Mouse (Mus musculus) limb, embryonic 11.5 days (tissue): ENCODE results near the gene Atp8b4. TPM values are rescaled to one million over a fixed set of nuclear protein-coding genes. Genes with fewer than 3 reads are reported as not detected.

Experiments
- ATAC-seq: fragments of 200-750 bp; cut with Nextera tagmentation; 2 replicates; pipeline ENCODE4 v1.8.0; 2017; ENCODE audit warnings: low read depth; ENCODE audit not compliant: insufficient number of reproducible peaks, low FRiP score, low TSS enrichment
- DNase-seq: peaks from one replicate; pipeline ENCODE4 v3.0.0-alpha.2; 2015; ENCODE audit warnings: low spot score
- H3K27ac ChIP-seq: fragments of 300-500 bp; sonication (generic); replicated peaks from 2 replicates; pipeline ENCODE4 v1.5.1; 2014; ENCODE audit warnings: low read depth, mild to moderate bottlenecking, low read length
- H3K27me3 ChIP-seq: fragments of 300-500 bp; sonication (generic); 2 replicates; pipeline ENCODE4 v1.6.1; 2014; ENCODE audit warnings: mild to moderate bottlenecking, low read length, mixed read lengths; ENCODE audit not compliant: control insufficient read depth, insufficient read depth
- H3K36me3 ChIP-seq: fragments of 300-500 bp; sonication (generic); 2 replicates; pipeline ENCODE4 v1.6.1; 2014; ENCODE audit warnings: mild to moderate bottlenecking, low read length, moderate library complexity, mixed read lengths; ENCODE audit not compliant: control insufficient read depth, insufficient read depth
- H3K4me1 ChIP-seq: fragments of 300-500 bp; sonication (generic); 2 replicates; pipeline ENCODE4 v1.6.1; 2014; ENCODE audit warnings: low read length, mixed read lengths; ENCODE audit not compliant: control insufficient read depth, insufficient read depth
- H3K4me2 ChIP-seq: fragments of 300-500 bp; sonication (generic); 2 replicates; pipeline ENCODE4 v1.6.1; 2014; ENCODE audit warnings: low read depth, mild to moderate bottlenecking, moderate library complexity; ENCODE audit not compliant: severe bottlenecking
- H3K4me3 ChIP-seq: fragments of 300-500 bp; sonication (generic); 2 replicates; pipeline ENCODE4 v1.5.1; 2014; ENCODE audit warnings: low read depth, low read length
- H3K9ac ChIP-seq: fragments of 300-500 bp; sonication (generic); 2 replicates; pipeline ENCODE4 v1.6.1; 2014; ENCODE audit warnings: mild to moderate bottlenecking, low read length
- H3K9me3 ChIP-seq: fragments of 300-500 bp; sonication (generic); 2 replicates; pipeline ENCODE4 v1.6.1; 2016; ENCODE audit warnings: low read length; ENCODE audit not compliant: control insufficient read depth
- WGBS: fragments of 180-500 bp; shearing (Covaris S2); extraction: QIAGEN DNeasy Blood & Tissue Kit; methylation state at CpG from one replicate; pipeline ENCODE4 v1.1.7; 2014; 5-methylcytosine and 5-hydroxymethylcytosine counted together
- polyA plus RNA-seq: library from polyadenylated mRNA; unstranded; fragments of >200 nt; fragmentation: Nextera tagmentation; extraction: Ambion mirVana; gene quantifications from 2 replicates; pipeline ENCODE4 v1.2.1, GENCODE M21; 2014

The Atp8b4 gene
- polyA plus RNA-seq, 1 experiment from 2014 or later = 0.07 TPM

DNA sequence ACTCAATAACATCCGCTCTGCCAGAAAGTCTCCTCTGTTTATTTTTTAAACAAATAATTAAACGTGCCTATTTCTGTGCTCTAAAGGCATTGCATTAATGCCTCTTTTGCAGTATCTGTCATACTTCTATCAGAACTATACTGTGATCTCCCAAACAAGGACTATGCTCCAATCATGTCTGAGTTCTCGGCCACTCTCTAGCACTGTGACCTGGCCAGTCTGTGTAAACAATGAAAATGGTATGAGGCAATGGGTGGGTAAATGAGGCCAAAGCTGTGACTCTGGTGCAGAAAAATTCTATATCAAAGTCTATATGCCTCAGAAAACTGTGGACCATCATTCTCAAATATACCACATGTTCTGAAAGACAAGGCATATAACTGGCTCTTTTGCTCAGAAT is 140.5 kb downstream of the Atp8b4 start:
- ATAC-seq = no peak
- no peaks in the 10 kb centered on the region for H3K9me3 ChIP-seq
- 85% methylated on average over 3 of the region's 3 CpGs for WGBS

DNA sequence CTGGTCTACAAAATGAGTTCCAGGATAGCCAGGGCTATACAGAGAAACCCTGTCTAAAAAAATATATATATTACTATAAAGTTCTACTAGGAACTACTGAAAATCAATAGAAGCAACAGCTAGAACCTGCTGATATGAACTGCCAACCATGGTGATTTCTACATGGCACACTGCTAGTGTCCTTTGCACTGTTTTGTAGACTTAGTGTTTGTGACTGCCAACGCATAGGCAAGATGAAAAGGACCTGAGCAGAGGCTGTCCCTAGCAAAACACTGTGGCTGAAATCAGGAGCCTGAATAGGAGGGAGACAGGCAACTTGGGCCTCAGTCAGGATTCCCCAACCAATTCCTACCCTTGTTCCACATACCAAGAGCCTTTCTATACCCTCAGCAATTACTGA is 141.2 kb downstream of the Atp8b4 start:
- Histone ChIP-seq H3K9me3 (no peaks in the 10 kb centered on the region), H3K27ac (no peak overlapping the region), H3K4me3 (no peak overlapping the region), H3K4me1 (no peaks in the 10 kb centered on the region), H3K4me2 (no peak overlapping the region), H3K36me3 (no peaks in the 10 kb centered on the region), H3K9ac (no peak overlapping the region), H3K27me3 (no peaks in the 10 kb centered on the region)
- DNase-seq (no peak), ATAC-seq (no peak)
- 88% methylated on average over 1 of the region's 1 CpGs for WGBS

More for the DNA sequence above, 140.5 kb downstream of the Atp8b4 start:
- no peaks in the 10 kb centered on the region for H3K27me3 ChIP-seq
- no peak overlapping the region for H3K27ac ChIP-seq
- H3K9ac ChIP-seq = no peak overlapping the region
- DNase-seq = no peak
- no peak overlapping the region for H3K4me2 ChIP-seq
- no peak overlapping the region for H3K4me3 ChIP-seq
- H3K36me3 ChIP-seq = no peaks in the 10 kb centered on the region
- H3K4me1 ChIP-seq = no peaks in the 10 kb centered on the region

GRCm38 (mm10) chr2:126358741-126359140 is 141.7 kb downstream of the Atp8b4 start:
- no peak overlapping the region for H3K4me2 ChIP-seq
- no peak for ATAC-seq
- 90% methylated on average over 5 of the region's 5 CpGs for WGBS
- no peak for DNase-seq
- H3K9me3 ChIP-seq = no peaks in the 10 kb centered on the region
- no peak overlapping the region for H3K9ac ChIP-seq
- H3K27ac ChIP-seq = no peak overlapping the region
- no peaks in the 10 kb centered on the region for H3K4me1 ChIP-seq
- H3K4me3 ChIP-seq = no peak overlapping the region
- H3K36me3 ChIP-seq = no peaks in the 10 kb centered on the region
- H3K27me3 ChIP-seq = no peaks in the 10 kb centered on the region

DNA sequence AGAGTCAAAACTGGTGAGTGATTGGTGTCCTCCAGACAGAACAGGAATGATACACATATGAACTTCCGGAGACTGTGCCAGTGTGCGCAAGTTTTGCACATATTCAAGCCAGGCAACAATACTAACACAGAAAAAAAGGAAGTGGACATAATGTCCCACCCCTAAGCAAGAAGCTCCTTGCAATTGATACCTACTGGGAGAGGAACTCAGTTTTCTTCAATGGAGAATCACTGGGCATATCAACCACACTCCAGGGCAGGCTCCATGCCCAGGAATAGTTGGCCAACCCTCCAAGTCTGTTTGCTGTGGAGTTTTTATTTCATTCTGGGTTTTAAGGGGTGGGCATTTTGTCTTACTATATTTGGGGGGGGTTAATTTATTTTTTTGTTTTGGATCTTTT is 145.2 kb downstream of the Atp8b4 start:
- Histone ChIP-seq H3K9me3 (no peaks in the 10 kb centered on the region), H3K36me3 (no peaks in the 10 kb centered on the region), H3K27ac (no peak overlapping the region), H3K4me1 (no peaks in the 10 kb centered on the region), H3K4me3 (no peak overlapping the region), H3K4me2 (no peak overlapping the region), H3K27me3 (no peaks in the 10 kb centered on the region), H3K9ac (no peak overlapping the region)
- 98% methylated on average over 2 of the region's 2 CpGs for WGBS
- ATAC-seq = no peak
- no peak for DNase-seq

DNA sequence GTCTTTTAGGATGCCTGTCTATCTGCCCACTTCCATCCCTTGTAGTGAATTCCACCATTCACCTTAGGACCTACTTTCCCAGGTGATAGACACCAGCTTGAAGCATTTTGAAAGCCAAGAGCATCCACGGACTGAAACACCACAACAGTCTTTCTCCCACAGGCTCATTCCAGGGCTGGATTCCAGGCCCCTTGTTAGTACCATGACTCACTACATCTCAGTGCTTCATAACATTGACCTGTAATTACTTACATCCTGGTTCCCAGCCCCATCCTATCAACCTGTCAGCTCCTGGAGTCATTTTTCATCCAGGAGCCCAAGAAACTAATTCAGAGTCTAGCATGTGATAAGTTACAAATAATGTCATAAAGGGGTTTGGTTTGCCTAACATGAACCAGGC is 148.7 kb downstream of the Atp8b4 start:
- WGBS = 70% methylated on average over 1 of the region's 1 CpGs
- Histone ChIP-seq H3K4me2 (no peak overlapping the region), H3K27me3 (no peaks in the 10 kb centered on the region), H3K9ac (no peak overlapping the region), H3K27ac (no peak overlapping the region), H3K9me3 (no peaks in the 10 kb centered on the region), H3K36me3 (no peaks in the 10 kb centered on the region), H3K4me1 (no peaks in the 10 kb centered on the region), H3K4me3 (no peak overlapping the region)
- DNase-seq = no peak
- ATAC-seq = no peak

GRCm38 (mm10) chr2:126343026-126343593 is 157.4 kb downstream of the Atp8b4 start:
- Histone ChIP-seq H3K27ac (no peak overlapping the region), H3K9ac (no peak overlapping the region), H3K4me3 (no peak overlapping the region), H3K4me1 (no peaks in the 10 kb centered on the region), H3K27me3 (no peaks in the 10 kb centered on the region), H3K36me3 (no peaks in the 10 kb centered on the region), H3K9me3 (no peaks in the 10 kb centered on the region), H3K4me2 (no peak overlapping the region)
- ATAC-seq = no peak
- WGBS = 90% methylated on average over 3 of the region's 3 CpGs
- no peak for DNase-seq

GRCm38 (mm10) chr2:126341521-126341920 is 159.0 kb downstream of the Atp8b4 start:
- H3K9me3 ChIP-seq = no peaks in the 10 kb centered on the region
- no peak overlapping the region for H3K27ac ChIP-seq
- H3K4me2 ChIP-seq = no peak overlapping the region
- DNase-seq (no peak), ATAC-seq (no peak)
- H3K36me3 ChIP-seq = no peaks in the 10 kb centered on the region
- H3K4me3 ChIP-seq = no peak overlapping the region
- H3K4me1 ChIP-seq = no peaks in the 10 kb centered on the region
- WGBS = 89% methylated on average over 8 of the region's 8 CpGs
- H3K9ac ChIP-seq = no peak overlapping the region
- no peaks in the 10 kb centered on the region for H3K27me3 ChIP-seq

- no peaks in the 10 kb centered on the region for H3K36me3 ChIP-seq
- ATAC-seq = no peak
- WGBS = 84% methylated on average over 7 of the region's 7 CpGs
Measured at GRCm38 (mm10) chr2:126340201-126340600, 160.3 kb downstream of the Atp8b4 start.

DNA sequence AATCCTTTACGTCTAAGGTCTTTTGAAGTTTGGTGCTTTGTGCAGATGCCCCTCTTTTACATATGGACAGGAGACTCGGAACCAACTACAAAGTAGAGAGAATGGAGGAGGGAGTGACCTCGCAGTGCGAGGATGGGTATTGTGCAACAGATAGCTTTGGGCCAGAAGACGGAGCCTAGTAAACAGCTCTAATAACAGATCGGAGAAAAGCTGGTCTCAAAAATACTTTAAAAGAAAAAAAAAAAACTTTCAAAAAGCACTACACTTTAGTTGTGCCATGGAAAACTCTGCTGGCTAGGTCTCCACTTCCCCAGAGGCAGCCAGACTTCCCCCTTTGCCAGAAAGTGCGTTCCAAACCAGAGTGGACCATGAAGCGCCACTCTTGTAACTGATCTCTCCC is 161.0 kb downstream of the Atp8b4 start:
- Histone ChIP-seq H3K9me3 (no peaks in the 10 kb centered on the region), H3K27ac (no peak overlapping the region), H3K36me3 (no peaks in the 10 kb centered on the region), H3K4me2 (no peak overlapping the region), H3K27me3 (no peaks in the 10 kb centered on the region), H3K4me1 (no peaks in the 10 kb centered on the region), H3K4me3 (no peak overlapping the region), H3K9ac (no peak overlapping the region)
- DNase-seq = no peak
- ATAC-seq = no peak
- WGBS = 81% methylated on average over 8 of the region's 8 CpGs

More at GRCm38 (mm10) chr2:126340201-126340600, 160.3 kb downstream of the Atp8b4 start:
- Histone ChIP-seq H3K4me1 (no peaks in the 10 kb centered on the region), H3K27ac (no peak overlapping the region), H3K9ac (no peak overlapping the region), H3K4me2 (no peak overlapping the region), H3K9me3 (no peaks in the 10 kb centered on the region), H3K4me3 (no peak overlapping the region), H3K27me3 (no peaks in the 10 kb centered on the region)
- no peak for DNase-seq
